Mouse (Mus musculus) B cell, adult 62 days (primary cell): ENCODE results near the gene Gkn2. TPM values are rescaled to one million over a fixed set of nuclear protein-coding genes. Genes with fewer than 3 reads are reported as not detected.

Experiments
- total RNA-seq: library from RNA; stranded (reverse); gene quantifications from 4 replicates; pipeline ENCODE4 v1.2.4, GENCODE M21; 2023

The Gkn2 gene
- not detected in 4 replicates for total RNA-seq

GRCm38 (mm10) chr6:87373057-87373456 lies at the start of gene Gkn2:
Gkn2 (plus strand) TSS chr6:87373357.

GRCm38 (mm10) chr6:87335091-87335934 lies 37.8 kb upstream of the Gkn2 start, which contains the start of gene Antxr1:
Antxr1 (minus strand) TSS chr6:87335821.

GRCm38 (mm10) chr6:87350829-87351228 lies 22.3 kb upstream of the Gkn2 start, which contains the start of gene Gkn1:
Gkn1 (minus strand) TSS chr6:87350942.

GRCm38 (mm10) chr6:87388877-87389276 lies 15.7 kb downstream of the Gkn2 start, which contains the start of gene Gkn3:
Gkn3 (minus strand) TSS chr6:87388935.

GRCm38 (mm10) chr6:87428487-87429044 lies 55.4 kb downstream of the Gkn2 start, which contains the start of gene Bmp10:
Bmp10 (plus strand) TSS chr6:87428994.

Other genes starting within 250 kb of the Gkn2 start
- gene Antxr1, start 37.5 kb upstream of the Gkn2 start, total RNA-seq, result 0.24 to 0.60 TPM (median 0.37 TPM) in 3 of 4 replicates, not detected in the other
- gene Gkn1, start 22.4 kb upstream of the Gkn2 start, total RNA-seq, result not detected in 4 replicates
- not detected in 4 replicates for gene Gkn3, start 15.6 kb downstream of the Gkn2 start, total RNA-seq
- gene Bmp10, start 55.6 kb downstream of the Gkn2 start, total RNA-seq, result not detected in 4 replicates
- gene Arhgap25, start 159.9 kb downstream of the Gkn2 start, total RNA-seq, result 145 to 151 TPM (median 146 TPM) in 4 replicates
- gene Prokr1, start 217.4 kb downstream of the Gkn2 start, total RNA-seq, result 0.15 to 2.2 TPM (median 0.35 TPM) in 4 replicates